Mouse (Mus musculus) intestine, postnatal 0 days (tissue): ENCODE results near the gene Ttll8. TPM values are rescaled to one million over a fixed set of nuclear protein-coding genes. Genes with fewer than 3 reads are reported as not detected.

Experiments used
- ATAC-seq: fragments of 200-750 bp; cut with Nextera tagmentation; 2 replicates; pipeline ENCODE4 v1.8.0; 2017; ENCODE audit warnings: mild to moderate bottlenecking, moderate TSS enrichment, moderate library complexity
- H3K27ac ChIP-seq: fragments of 300-500 bp; sonication (generic); 2 replicates; pipeline ENCODE4 v1.5.1; 2014; ENCODE audit warnings: mild to moderate bottlenecking, low read depth, low read length, moderate library complexity
- H3K27me3 ChIP-seq: fragments of 300-500 bp; sonication (generic); replicated peaks from 2 replicates; pipeline ENCODE4 v1.6.1; 2014; ENCODE audit warnings: low read length, mixed read lengths; ENCODE audit not compliant: control insufficient read depth, insufficient read depth
- H3K36me3 ChIP-seq: fragments of 300-500 bp; sonication (generic); 2 replicates; pipeline ENCODE4 v1.6.1; 2014; ENCODE audit warnings: mild to moderate bottlenecking, moderate library complexity; ENCODE audit not compliant: control insufficient read depth, insufficient read depth
- H3K4me1 ChIP-seq: fragments of 300-500 bp; sonication (generic); replicated peaks from 2 replicates; pipeline ENCODE4 v1.6.1; 2014; ENCODE audit warnings: antibody characterized with exemption, low read length, mixed read lengths; ENCODE audit not compliant: control insufficient read depth, insufficient read depth
- H3K4me2 ChIP-seq: fragments of 300-500 bp; sonication (generic); replicated peaks from 2 replicates; pipeline ENCODE4 v1.6.1; 2014; ENCODE audit warnings: low read depth, mild to moderate bottlenecking, moderate library complexity
- H3K4me3 ChIP-seq: fragments of 300-500 bp; sonication (generic); 2 replicates; pipeline ENCODE4 v1.5.1; 2014; ENCODE audit warnings: low read depth, low read length
- H3K9ac ChIP-seq: fragments of 300-500 bp; sonication (generic); 2 replicates; pipeline ENCODE4 v1.6.1; 2014; ENCODE audit warnings: mild to moderate bottlenecking, low read depth, low read length
- H3K9me3 ChIP-seq: fragments of 300-500 bp; sonication (generic); 2 replicates; pipeline ENCODE4 v1.6.1; 2016; ENCODE audit warnings: mixed run types; ENCODE audit not compliant: control insufficient read depth
- CTCF ChIP-seq: sonication (generic); IDR thresholded peaks from 2 replicates; pipeline ENCODE4 v1.5.1; 2016; ENCODE audit warnings: low read depth, mild to moderate bottlenecking, control low read depth, antibody characterized with exemption, moderate library complexity
- WGBS: fragments of 180-500 bp; shearing (Covaris S2); extraction: QIAGEN DNeasy Blood & Tissue Kit; methylation state at CpG from one replicate; pipeline ENCODE4 v1.1.7; 2014; 5-methylcytosine and 5-hydroxymethylcytosine counted together
- polyA plus RNA-seq: library from polyadenylated mRNA; unstranded; fragments of >200 nt; fragmentation: Nextera tagmentation; extraction: Ambion mirVana; gene quantifications from 2 replicates; pipeline ENCODE4 v1.2.1, GENCODE M21; 2015

Ttll8 gene
- polyA plus RNA-seq, 1 experiment from 2014 or later, result not detected

- H3K4me3 ChIP-seq, result peak overlapping the region; percentile 50; the same call in 1 of the 2 replicates
These were observed 62.6 kb downstream of the Ttll8 start for GRCm38 (mm10) chr15:88891676-88892040.

GRCm38 (mm10) chr15:88890751-88891675 is 63.2 kb downstream of the Ttll8 start:
- Histone ChIP-seq H3K27ac (no peak overlapping the region), H3K27me3 (no peaks in the 10 kb centered on the region), H3K4me1 (no peaks in the 10 kb centered on the region), H3K4me3 (peak overlapping the region; percentile 50), H3K9ac (peak overlapping the region; percentile 26; the same call in 1 of the 2 replicates), H3K4me2 (peak overlapping the region; percentile 97), H3K9me3 (no peaks in the 10 kb centered on the region), H3K36me3 (no peaks in the 10 kb centered on the region)
- peak; percentile 91 for ATAC-seq
- WGBS, result 2% methylated on average over 38 of the region's 41 CpGs
- TF ChIP-seq CTCF, result peak; percentile 36

More at GRCm38 (mm10) chr15:88891676-88892040, 62.6 kb downstream of the Ttll8 start:
- Histone ChIP-seq H3K9ac (no peak overlapping the region), H3K4me2 (peak overlapping the region; percentile 97; the same call in 1 of the 2 replicates), H3K4me1 (no peaks in the 10 kb centered on the region), H3K9me3 (no peaks in the 10 kb centered on the region), H3K27me3 (no peaks in the 10 kb centered on the region), H3K27ac (no peak overlapping the region), H3K36me3 (no peaks in the 10 kb centered on the region)
- no peak for ATAC-seq
- WGBS, result 72% methylated on average over 8 of the region's 8 CpGs
- TF ChIP-seq CTCF, result no peak

- no peak overlapping the region for H3K4me3 ChIP-seq
- no peaks in the 10 kb centered on the region for H3K36me3 ChIP-seq
- no peaks in the 10 kb centered on the region for H3K9me3 ChIP-seq
- no peak overlapping the region for H3K9ac ChIP-seq
- ATAC-seq, result no peak
- H3K4me2 ChIP-seq, result peak overlapping the region; percentile 97; the same call in 1 of the 2 replicates
- no peaks in the 10 kb centered on the region for H3K27me3 ChIP-seq
- 88% methylated on average over 3 of the region's 3 CpGs for WGBS
- no peaks in the 10 kb centered on the region for H3K4me1 ChIP-seq
- no peak overlapping the region for H3K27ac ChIP-seq
- no peak for TF ChIP-seq CTCF
These were observed 64.2 kb downstream of the Ttll8 start for GRCm38 (mm10) chr15:88889994-88890393.

GRCm38 (mm10) chr15:88889032-88889431 is 65.2 kb downstream of the Ttll8 start:
- Histone ChIP-seq H3K4me1 (no peaks in the 10 kb centered on the region), H3K27ac (no peak overlapping the region), H3K4me3 (no peak overlapping the region), H3K36me3 (no peaks in the 10 kb centered on the region), H3K27me3 (no peaks in the 10 kb centered on the region), H3K9me3 (no peaks in the 10 kb centered on the region), H3K9ac (no peak overlapping the region), H3K4me2 (no peak overlapping the region)
- ATAC-seq, result no peak
- WGBS, result 75% methylated on average over 3 of the region's 3 CpGs
- no peak for TF ChIP-seq CTCF

- 79% methylated on average over 6 of the region's 6 CpGs for WGBS
- H3K27ac ChIP-seq, result no peak overlapping the region
- no peaks in the 10 kb centered on the region for H3K4me1 ChIP-seq
- H3K27me3 ChIP-seq, result no peaks in the 10 kb centered on the region
- no peak overlapping the region for H3K4me3 ChIP-seq
- H3K9ac ChIP-seq, result no peak overlapping the region
- no peaks in the 10 kb centered on the region for H3K36me3 ChIP-seq
- no peaks in the 10 kb centered on the region for H3K9me3 ChIP-seq
- H3K4me2 ChIP-seq, result no peak overlapping the region
- no peak for TF ChIP-seq CTCF
- no peak for ATAC-seq
These were observed 68.8 kb downstream of the Ttll8 start for GRCm38 (mm10) chr15:88885376-88885775.

- Histone ChIP-seq H3K4me2 (no peak overlapping the region), H3K9ac (no peak overlapping the region), H3K9me3 (no peaks in the 10 kb centered on the region), H3K27ac (no peak overlapping the region), H3K36me3 (no peaks in the 10 kb centered on the region), H3K4me3 (no peak overlapping the region), H3K27me3 (no peaks in the 10 kb centered on the region), H3K4me1 (no peaks in the 10 kb centered on the region)
- WGBS, result 82% methylated on average over 9 of the region's 9 CpGs
- TF ChIP-seq CTCF, result no peak
- ATAC-seq, result no peak
These were observed 70.9 kb downstream of the Ttll8 start for GRCm38 (mm10) chr15:88883342-88883741.
